Mouse (Mus musculus) brain, embryonic 14.5 days (tissue): ENCODE measurements around the gene Ptpn7.
A peak's percentile ranks its signal among the peaks of the same experiment; 100 is the strongest.

Experiments
- CTCF ChIP-seq: fragments of 200-500 bp; IDR thresholded peaks from 2 replicates; pipeline ENCODE4 v1.5.1; 2012; ENCODE audit warnings: inconsistent platforms, mild to moderate bottlenecking, moderate library complexity, borderline replicate concordance; ENCODE audit not compliant: insufficient read depth, insufficient read length; ENCODE audit errors: extremely low read depth
- POLR2A ChIP-seq: fragments of 200-500 bp; IDR thresholded peaks from 2 replicates; pipeline ENCODE4 v1.6.1; 2012; ENCODE audit warnings: mild to moderate bottlenecking, inconsistent platforms, borderline replicate concordance; ENCODE audit not compliant: poor library complexity, insufficient read depth, insufficient read length, severe bottlenecking; ENCODE audit errors: extremely low read depth

DNA sequence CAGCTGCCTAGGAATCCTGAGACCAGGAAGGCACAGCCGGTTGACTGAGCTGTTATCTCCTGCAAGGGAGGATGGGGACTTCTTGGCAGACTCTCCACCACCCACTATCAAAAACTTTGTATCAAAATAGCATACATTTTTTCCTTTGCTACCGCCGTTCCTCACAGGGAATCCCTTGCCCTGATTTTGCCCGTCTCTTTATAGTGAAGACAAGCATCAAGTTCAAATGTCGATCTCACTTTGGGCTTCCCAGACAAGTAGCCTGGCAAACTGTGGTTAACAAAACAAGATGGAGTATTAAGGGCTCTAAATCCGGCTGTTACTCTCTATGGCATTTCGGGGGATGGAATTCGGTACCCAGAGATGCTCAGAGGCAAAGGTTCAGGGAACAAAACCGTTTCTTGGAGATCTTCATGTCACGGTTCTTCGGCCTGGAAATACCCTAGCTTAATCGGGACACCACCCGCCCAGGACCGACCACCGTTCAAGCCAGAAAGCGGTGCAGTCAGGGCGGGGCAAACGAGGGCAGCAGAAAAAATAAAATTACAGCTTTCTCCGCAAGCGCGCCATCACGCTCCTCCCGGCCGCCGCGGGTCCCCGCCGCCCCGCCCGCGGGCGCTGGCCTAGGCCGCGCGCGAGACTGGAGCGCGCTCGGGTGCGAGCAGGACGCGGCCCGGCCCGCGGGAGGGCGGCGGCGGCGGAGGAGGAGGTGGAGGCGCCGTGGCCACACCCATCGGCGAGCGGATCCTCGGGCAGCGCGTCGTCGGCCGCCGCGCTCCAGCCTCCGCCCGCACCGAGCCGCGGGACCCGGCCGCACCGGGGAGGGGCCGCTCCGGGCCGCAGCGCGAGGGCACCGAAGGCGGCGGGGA is 13.8 kb downstream of the Ptpn7 start, which contains the start of gene Arl8a:
- no peak for TF ChIP-seq CTCF
- peak; percentile 96 for TF ChIP-seq POLR2A
